Mouse (Mus musculus): ENCODE measurements around the gene Gna14.

The Gna14 gene

GRCm38 (mm10) chr19:16456181-16456580 is 20.6 kb downstream of the Gna14 start:
- DNase-seq (ENCODE audit: low spot score), result no peak

GRCm38 (mm10) chr19:16457127-16457526 is 21.6 kb downstream of the Gna14 start:
- no peak for DNase-seq (ENCODE audit: low spot score)

DNA sequence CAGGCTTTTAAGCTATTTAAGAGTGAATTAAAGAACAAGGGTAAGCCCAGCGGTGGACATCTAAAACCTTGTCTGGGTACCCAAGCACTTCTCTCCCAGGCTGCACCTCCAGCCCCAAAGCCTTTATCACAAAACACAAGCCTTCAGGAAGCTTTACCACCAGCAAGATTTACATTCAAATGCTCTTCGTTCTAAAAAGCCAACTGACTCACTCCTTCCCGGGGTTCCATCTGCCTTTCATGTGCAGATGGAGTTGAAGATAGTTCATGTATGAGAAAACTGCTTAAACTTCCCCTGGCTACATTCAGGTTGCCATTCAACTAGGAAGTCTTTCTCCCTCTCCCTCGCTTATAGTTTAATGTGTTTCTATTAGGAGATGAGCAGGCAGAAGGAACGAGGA is 23.8 kb downstream of the Gna14 start:
- no peak for DNase-seq (ENCODE audit: low spot score)

DNA sequence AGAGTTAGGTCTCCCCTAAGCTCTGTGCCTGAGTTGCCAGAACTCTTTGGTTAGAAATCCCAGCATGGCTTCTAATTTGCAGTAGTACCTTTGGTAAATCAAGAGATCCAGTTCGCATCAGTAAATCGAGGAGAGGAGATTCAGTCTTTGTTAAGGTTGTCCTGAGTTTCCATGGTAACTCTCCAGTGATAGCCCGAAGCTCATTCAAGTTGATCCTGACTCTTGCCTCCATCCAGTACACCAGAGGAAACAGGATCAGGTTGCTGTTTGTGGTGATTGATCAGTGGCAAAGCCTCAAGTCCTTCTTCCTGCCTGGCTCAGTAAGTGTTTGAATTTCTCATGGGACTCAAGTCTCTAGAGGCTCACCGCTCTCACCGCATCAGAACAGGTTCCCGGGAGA is 24.7 kb downstream of the Gna14 start:
- DNase-seq (ENCODE audit: low spot score), result no peak

GRCm38 (mm10) chr19:16460831-16461230 is 25.3 kb downstream of the Gna14 start:
- no peak for DNase-seq (ENCODE audit: low spot score)

GRCm38 (mm10) chr19:16462461-16462860 is 26.9 kb downstream of the Gna14 start:
- DNase-seq (ENCODE audit: low spot score), result no peak

DNA sequence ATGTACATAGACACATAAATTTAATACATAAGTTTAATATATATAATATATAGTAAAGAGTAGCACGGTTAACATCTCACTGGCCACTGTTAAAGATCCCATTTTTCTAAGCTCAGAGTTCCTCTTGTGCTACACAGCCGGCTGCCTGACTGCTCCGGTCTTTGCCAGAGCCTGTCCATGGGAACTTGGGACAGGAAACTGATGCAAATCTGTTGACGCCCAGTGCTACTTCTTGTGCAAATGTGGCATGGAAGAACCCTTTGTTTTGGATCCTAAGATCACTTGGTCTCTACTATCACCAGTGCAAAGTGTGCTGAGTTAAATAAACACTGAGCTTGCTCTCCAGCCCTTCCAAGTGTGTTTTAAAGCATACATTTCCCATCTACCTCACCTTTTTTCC is 29.2 kb downstream of the Gna14 start:
- DNase-seq (ENCODE audit: low spot score), result no peak

DNA sequence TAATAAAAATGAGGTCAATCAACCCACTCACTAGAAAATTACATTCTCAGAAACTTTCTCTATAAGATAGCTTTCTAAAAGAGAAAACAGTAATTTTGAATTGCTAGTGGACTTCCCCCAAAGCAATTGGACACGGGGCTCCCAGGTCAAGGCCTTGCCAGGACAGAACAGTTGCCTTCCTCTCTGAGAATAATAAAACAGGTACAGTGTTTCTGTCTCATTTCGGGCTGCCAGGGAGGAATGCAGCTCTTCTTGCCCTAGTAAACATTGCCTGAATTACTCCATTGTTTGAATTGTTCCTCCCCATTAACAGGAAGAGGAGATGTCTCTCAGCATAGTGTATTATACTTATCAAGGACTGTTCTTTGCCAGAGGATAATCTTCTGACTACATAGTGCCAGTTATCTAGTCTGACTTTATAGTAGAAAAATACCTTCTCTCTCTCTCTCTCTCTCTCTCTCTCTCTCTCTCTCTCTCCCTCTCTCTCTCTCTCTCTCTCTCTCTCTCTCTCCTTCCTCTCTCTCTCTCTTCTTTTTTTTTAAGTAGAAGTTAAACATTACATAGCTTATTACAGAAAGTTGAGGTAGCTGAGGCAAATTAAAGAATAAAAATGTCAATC is 33.3 kb downstream of the Gna14 start:
- no peak for DNase-seq (ENCODE audit: low spot score)

DNA sequence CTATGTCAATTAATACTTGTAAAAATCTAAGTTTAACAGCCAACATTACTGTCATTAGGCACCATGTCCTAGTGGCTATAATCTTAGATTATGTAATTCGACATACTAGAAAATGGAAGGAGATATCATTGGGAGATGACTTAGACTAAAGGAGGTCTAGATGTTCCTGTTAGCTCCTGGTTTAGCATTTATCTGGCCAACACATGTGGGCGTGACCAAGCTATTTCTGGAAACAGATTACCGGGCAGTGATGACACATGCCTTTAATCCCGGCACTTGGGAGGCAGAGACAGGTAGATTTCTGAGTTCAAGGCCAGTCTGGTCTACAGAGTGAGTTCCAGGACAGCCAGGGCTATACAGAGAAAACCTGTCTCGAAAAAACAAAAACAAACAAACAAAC is 37.1 kb downstream of the Gna14 start:
- no peak for DNase-seq (ENCODE audit: low spot score)

GRCm38 (mm10) chr19:16477314-16477946 is 41.9 kb downstream of the Gna14 start:
- DNase-seq (ENCODE audit: low spot score), result no peak

GRCm38 (mm10) chr19:16478186-16478607 is 42.6 kb downstream of the Gna14 start:
- no peak for DNase-seq (ENCODE audit: low spot score)

DNA sequence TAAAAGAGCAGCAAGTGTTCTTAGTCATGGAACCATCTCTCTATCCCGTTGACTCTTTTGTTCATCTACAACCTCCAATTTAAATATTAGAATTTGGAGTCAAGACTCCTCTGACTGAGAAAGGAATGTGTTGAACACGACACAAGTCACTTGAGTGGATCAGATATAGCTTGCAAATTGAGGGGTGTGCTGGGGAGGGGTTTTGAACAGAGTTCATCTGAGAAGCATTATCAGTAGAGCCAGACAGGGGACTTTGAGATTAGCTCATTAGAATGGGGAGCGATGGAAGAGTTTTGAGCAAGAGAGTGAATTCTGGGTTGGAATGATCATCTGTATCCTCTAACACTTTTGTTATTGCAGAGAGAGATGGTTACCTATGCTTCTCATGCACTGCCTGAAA is 46.5 kb downstream of the Gna14 start:
- no peak for DNase-seq (ENCODE audit: low spot score)

- no peak for DNase-seq (ENCODE audit: low spot score)
Measured at GRCm38 (mm10) chr19:16484237-16484636, 48.7 kb downstream of the Gna14 start.

- DNase-seq (ENCODE audit: low spot score), result no peak
Measured at GRCm38 (mm10) chr19:16484671-16485070, 49.1 kb downstream of the Gna14 start.

DNA sequence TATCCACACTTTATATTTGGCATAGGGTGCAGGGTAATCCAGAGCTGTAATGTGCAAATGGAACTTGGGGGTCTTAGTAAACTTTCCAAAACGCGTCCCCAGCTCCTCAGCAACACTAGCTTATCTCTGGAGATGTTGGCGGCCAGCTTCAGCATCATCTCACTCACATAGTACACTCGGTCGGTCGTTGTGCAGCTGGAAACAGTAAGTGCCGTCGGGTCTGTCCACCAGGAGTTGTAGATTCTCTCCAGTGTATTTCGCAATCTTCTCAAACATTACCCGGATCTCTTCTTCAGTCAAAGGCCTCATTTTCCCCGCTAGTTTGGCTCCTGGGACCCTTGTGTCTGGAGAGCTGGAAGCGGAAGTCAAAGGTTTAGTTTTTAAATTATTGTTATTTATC is 55.2 kb downstream of the Gna14 start:
- no peak for DNase-seq (ENCODE audit: low spot score)

- DNase-seq (ENCODE audit: low spot score), result no peak
Measured at GRCm38 (mm10) chr19:16491497-16491896, 55.9 kb downstream of the Gna14 start.

DNA sequence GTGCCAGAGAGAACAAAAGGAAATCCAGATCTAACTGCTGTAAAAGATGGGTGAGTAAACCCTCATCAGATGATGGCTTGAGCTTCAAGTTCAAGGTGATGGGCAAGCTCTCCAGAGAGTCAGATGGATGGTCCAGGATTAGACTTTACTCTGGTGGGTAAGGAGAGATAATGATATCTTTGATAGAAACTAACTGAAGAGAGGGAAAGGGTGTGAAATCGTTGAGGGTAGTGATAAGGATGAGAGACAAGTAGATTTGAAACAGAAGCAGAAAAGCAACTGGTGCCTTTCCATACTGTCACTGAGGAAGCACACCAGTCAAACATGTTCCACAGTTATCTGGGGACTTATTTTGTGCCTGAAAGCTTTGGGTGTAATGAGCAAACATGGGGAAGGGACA is 56.9 kb downstream of the Gna14 start:
- no peak for DNase-seq (ENCODE audit: low spot score)

DNA sequence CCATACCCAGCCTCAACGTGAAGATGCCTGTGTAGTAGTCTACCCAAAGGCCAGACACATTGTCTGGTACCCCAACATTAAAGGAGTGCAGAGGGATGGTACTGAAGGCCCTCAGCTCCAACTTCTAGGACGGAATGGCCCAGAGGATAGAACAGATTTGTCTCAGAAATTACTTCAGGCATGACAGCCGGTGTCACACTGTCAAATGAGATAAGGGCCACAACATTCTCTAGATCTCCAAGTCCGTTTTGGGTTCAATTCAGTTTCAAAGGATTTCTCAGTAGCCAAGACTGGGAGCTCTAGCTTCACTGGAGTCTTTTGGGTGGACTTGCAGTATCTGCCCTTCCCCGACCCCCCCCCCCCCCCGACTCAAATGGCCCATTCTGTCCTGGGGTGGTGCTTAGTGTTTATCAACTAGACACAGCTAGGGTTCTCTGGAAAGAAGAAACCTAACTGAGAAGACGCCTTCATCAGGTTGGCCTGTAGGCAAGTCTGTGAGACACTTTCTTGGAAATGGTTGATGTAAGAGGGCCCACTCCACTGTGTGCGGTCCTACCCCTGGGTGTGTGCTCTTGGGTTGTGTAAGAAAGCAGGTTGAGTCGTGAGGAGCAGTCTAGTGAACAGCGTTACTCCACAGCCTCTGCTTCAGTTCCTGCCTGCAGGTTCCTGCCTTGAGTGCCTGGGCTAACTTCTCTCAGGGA is 59.4 kb downstream of the Gna14 start:
- DNase-seq (ENCODE audit: low spot score), result no peak

- DNase-seq (ENCODE audit: low spot score), result no peak
Measured at GRCm38 (mm10) chr19:16496016-16496415, 60.5 kb downstream of the Gna14 start.

DNA sequence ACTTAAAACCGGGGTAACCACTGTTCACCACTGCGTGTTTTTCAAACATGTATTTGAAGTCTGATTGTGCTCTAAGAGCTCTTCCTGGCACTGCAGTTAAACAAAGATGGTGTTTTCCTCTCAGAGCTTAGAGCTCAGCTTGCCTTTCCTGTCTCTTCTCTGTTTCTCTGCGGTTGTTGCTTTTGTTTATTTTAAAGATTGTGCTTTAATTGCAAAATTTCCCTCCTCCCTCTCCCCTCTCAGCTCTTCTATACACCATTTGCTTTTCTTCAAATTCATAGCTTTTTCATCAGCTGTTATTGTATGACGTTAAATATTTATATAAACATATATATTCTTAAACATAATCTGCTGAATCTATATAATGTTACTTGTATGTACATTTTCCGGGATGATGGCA is 66.5 kb downstream of the Gna14 start:
- no peak for DNase-seq (ENCODE audit: low spot score)

GRCm38 (mm10) chr19:16506711-16507364 is 71.3 kb downstream of the Gna14 start:
- DNase-seq (ENCODE audit: low spot score), result no peak

DNA sequence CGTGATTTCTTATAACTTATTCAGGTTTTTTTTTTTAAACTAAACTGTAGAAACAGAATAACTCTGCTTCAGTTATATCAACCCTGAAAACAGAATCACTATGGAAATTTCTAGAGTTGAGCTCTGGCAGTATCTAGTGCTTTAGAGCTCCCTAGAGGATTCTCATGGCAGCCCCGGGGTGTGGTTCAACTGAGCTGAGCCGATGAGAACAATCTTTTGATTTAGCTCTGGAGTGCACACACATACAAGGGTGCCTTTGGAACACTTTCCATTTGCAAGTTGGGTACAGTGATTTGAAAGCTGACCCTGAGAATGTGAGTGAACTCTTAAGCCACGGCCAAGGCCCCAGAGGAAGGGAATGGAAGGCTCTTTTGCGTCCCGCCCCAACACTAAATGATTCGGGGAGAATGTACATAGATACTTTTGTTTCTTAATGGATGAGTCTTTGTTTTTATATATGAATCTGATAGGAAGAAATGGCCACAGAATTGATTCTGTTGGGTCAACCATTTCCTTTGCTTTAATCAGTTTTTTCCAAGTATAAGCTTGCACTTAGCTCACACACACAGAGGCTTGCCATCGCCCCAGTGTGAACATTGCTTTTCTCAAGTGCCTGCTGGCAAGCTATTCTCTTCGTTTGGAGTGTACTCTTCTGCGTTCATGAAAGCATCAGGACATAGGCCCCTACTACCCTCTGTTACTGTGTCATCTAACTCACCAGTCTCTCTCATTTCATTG is 75.0 kb downstream of the Gna14 start:
- DNase-seq (ENCODE audit: low spot score), result no peak

All from urinary bladder, postnatal 14 days (tissue).